19 mouse cellular contexts compared by ENCODE assay signal in the genomic region with DNA sequence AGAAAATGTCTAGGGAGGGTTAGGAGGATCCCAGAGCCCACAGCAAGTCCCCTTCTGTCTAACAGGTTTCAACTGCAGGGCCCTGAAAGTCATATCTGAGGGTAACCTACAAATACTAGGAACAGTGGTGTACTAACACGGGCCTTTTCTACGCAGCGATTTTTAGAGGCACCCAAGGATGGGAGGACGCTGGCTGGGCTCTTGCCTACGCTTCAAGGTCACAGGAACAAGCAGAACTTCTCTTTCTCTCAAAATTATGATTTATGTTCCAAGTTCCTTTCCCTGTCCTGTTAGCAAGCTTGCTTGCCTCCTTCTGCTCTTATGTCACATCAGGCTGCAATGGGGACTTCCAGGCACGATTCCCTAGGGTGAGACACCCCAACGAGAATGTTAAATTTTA.
DNase-seq lines count a peak whose midpoint lies in the region; ATAC-seq and TF ChIP-seq lines count a peak whose summit lies in the region.
"Had no signal": no experiment of that assay in that cellular context is flagged by ENCODE, and none has a peak within 500 bp of the region (broad histone marks: within the 10 kb centered on the region; RNA-seq: fewer than 3 reads in every experiment).

No protein-coding gene starts in this region.

- H3K4me2 ChIP-seq in heart, postnatal 0 days (ENCODE audit: low read depth, low read length) = no peak overlapping the region
- peak overlapping the region; percentile 59 for H3K4me2 ChIP-seq in liver, postnatal 0 days (ENCODE audit: low read depth, low read length)
- H3K4me2 ChIP-seq in intestine, postnatal 0 days (replicated peaks; ENCODE audit: low read depth) = no peak overlapping the region
- H3K4me2 ChIP-seq: heart, embryonic 15.5 days; hindbrain, embryonic 14.5 days; limb, embryonic 12.5 days had no signal

- no peak overlapping the region for H3K4me3 ChIP-seq in heart, postnatal 0 days (ENCODE audit: low read depth, low read length)
- H3K4me3 ChIP-seq in heart, embryonic 10.5 days = no peak overlapping the region
- no peak overlapping the region for H3K4me3 ChIP-seq in bone marrow, adult 2 months (replicated peaks; ENCODE audit: control insufficient read depth, low read depth, low read length)
- H3K4me3 ChIP-seq in liver, postnatal 0 days (ENCODE audit: low read depth, low read length) = no peak overlapping the region
- H3K4me3 ChIP-seq in intestine, postnatal 0 days (ENCODE audit: low read depth, low read length) = no peak overlapping the region
- H3K4me3 ChIP-seq: forebrain, embryonic 10.5 days; heart, embryonic 15.5 days; limb, embryonic 12.5 days had no signal

- H3K9ac ChIP-seq in heart, postnatal 0 days (replicated peaks; ENCODE audit: low read depth, low read length) = no peak overlapping the region
- H3K9ac ChIP-seq in liver, postnatal 0 days (replicated peaks) = no peak overlapping the region; the same call in 1 of the 2 replicates
- H3K9ac ChIP-seq in intestine, postnatal 0 days (ENCODE audit: low read depth, low read length) = no peak overlapping the region
- H3K9ac ChIP-seq: heart, embryonic 15.5 days; hindbrain, embryonic 14.5 days; limb, embryonic 12.5 days; liver, embryonic 14.5 days had no signal

- intact Hi-C loops in left cerebral cortex, postnatal 4 days (cut with DNase I) = no loop called here

- TF ChIP-seq EP300 in heart, postnatal 0 days (IDR thresholded peaks at IDR 0.05; ENCODE audit: low read depth) = no peak
- no peak for TF ChIP-seq EP300 in liver, postnatal 0 days (IDR thresholded peaks at IDR 0.05; ENCODE audit: low read depth)

- DNase-seq in heart, postnatal 0 days (ENCODE audit: low spot score) = no peak
- DNase-seq in heart, embryonic 10.5 days (ENCODE audit: low spot score) = no peak
- DNase-seq in A20 (ENCODE audit: low read depth, low spot score) = peak; percentile 43
- DNase-seq in liver, postnatal 0 days = no peak
- no peak for DNase-seq in left cerebral cortex, postnatal 4 days
- DNase-seq: adrenal gland, postnatal 25 days; cerebellum, adult 18-20 months; cerebellum, postnatal 14 days; heart, postnatal 4 days; kidney, adult 2 months; kidney, postnatal 14 days; midbrain, embryonic 14.5 days had no signal

- no peak for ATAC-seq in heart, postnatal 0 days (ENCODE audit: insufficient read depth, low read depth)
- no peak for ATAC-seq in liver, postnatal 0 days
- no peak for ATAC-seq in intestine, postnatal 0 days

- no peak for TF ChIP-seq CTCF in heart, postnatal 0 days (IDR thresholded peaks at IDR 0.05; ENCODE audit: low read depth)
- TF ChIP-seq CTCF in bone marrow, adult 2 months (IDR thresholded peaks at IDR 0.05; ENCODE audit: control insufficient read depth, insufficient read depth, low read length) = no peak
- TF ChIP-seq CTCF in liver, postnatal 0 days (IDR thresholded peaks at IDR 0.05; ENCODE audit: low read depth) = no peak
- TF ChIP-seq CTCF in intestine, postnatal 0 days (IDR thresholded peaks at IDR 0.05; ENCODE audit: low read depth) = no peak

- H3K9me3 ChIP-seq in heart, postnatal 0 days (replicated peaks; ENCODE audit: control insufficient read depth, low read length) = no peaks in the 10 kb centered on the region
- no peaks in the 10 kb centered on the region for H3K9me3 ChIP-seq in heart, embryonic 10.5 days
- no peaks in the 10 kb centered on the region for H3K9me3 ChIP-seq in liver, postnatal 0 days (ENCODE audit: low read length)
- H3K9me3 ChIP-seq in intestine, postnatal 0 days (ENCODE audit: control insufficient read depth) = no peaks in the 10 kb centered on the region
- H3K9me3 ChIP-seq: forebrain, embryonic 10.5 days; heart, embryonic 15.5 days; limb, embryonic 12.5 days had no signal

- no peaks in the 10 kb centered on the region for H3K27me3 ChIP-seq in heart, postnatal 0 days (ENCODE audit: control insufficient read depth, insufficient read depth, low read length)
- H3K27me3 ChIP-seq in heart, embryonic 10.5 days (ENCODE audit: insufficient read depth, poor library complexity, severe bottlenecking) = no peaks in the 10 kb centered on the region
- no peaks in the 10 kb centered on the region for H3K27me3 ChIP-seq in liver, postnatal 0 days (ENCODE audit: insufficient read depth, low read length)
- H3K27me3 ChIP-seq in intestine, postnatal 0 days (replicated peaks; ENCODE audit: control insufficient read depth, insufficient read depth, low read length) = no peaks in the 10 kb centered on the region
- H3K27me3 ChIP-seq: heart, embryonic 15.5 days; limb, embryonic 12.5 days had no signal

- H3K27ac ChIP-seq in heart, postnatal 0 days (ENCODE audit: low read depth) = peak overlapping the region; percentile 17; the same call in 1 of the 2 replicates
- no peak overlapping the region for H3K27ac ChIP-seq in heart, embryonic 10.5 days
- H3K27ac ChIP-seq in bone marrow, adult 2 months (ENCODE audit: control insufficient read depth, insufficient read depth, low read depth, low read length, poor library complexity) = peak overlapping the region; percentile 87; the same call in 1 of the 2 replicates
- peak overlapping the region; percentile 87 for H3K27ac ChIP-seq in liver, postnatal 0 days (ENCODE audit: low read depth)
- H3K27ac ChIP-seq in intestine, postnatal 0 days (ENCODE audit: low read depth, low read length) = no peak overlapping the region
- H3K27ac ChIP-seq: forebrain, embryonic 10.5 days; hindbrain, embryonic 14.5 days; limb, embryonic 12.5 days; liver, embryonic 14.5 days had no signal

- H3K36me3 ChIP-seq in heart, postnatal 0 days (replicated peaks; ENCODE audit: control insufficient read depth, insufficient read depth, low read length) = peaks cover 7% of the 10 kb centered on the region; the same call in 1 of the 2 replicates
- peaks cover 10% of the 10 kb centered on the region for H3K36me3 ChIP-seq in heart, embryonic 10.5 days
- no peaks in the 10 kb centered on the region for H3K36me3 ChIP-seq in liver, postnatal 0 days (replicated peaks; ENCODE audit: insufficient read depth, low read length)
- peaks cover 4% of the 10 kb centered on the region; the same call in 1 of the 2 replicates for H3K36me3 ChIP-seq in intestine, postnatal 0 days (ENCODE audit: control insufficient read depth, insufficient read depth)
- H3K36me3 ChIP-seq: heart, embryonic 15.5 days had no signal

- TF ChIP-seq POLR2A in bone marrow, adult 2 months (IDR thresholded peaks at IDR 0.05; ENCODE audit: borderline replicate concordance, control insufficient read depth, low read depth, low read length) = no peak

- H3K4me1 ChIP-seq in heart, postnatal 0 days (ENCODE audit: control insufficient read depth, insufficient read depth) = no peaks in the 10 kb centered on the region
- H3K4me1 ChIP-seq in heart, embryonic 10.5 days = peaks cover 58% of the 10 kb centered on the region
- H3K4me1 ChIP-seq in bone marrow, adult 2 months (ENCODE audit: control insufficient read depth, insufficient read depth, low read length) = peaks cover 2% of the 10 kb centered on the region; the same call in 1 of the 2 replicates
- peaks cover 24% of the 10 kb centered on the region for H3K4me1 ChIP-seq in liver, postnatal 0 days (ENCODE audit: insufficient read depth)
- no peaks in the 10 kb centered on the region; the same call in none of the 2 replicates for H3K4me1 ChIP-seq in intestine, postnatal 0 days (replicated peaks; ENCODE audit: control insufficient read depth, insufficient read depth, low read length)

- WGBS in heart, postnatal 0 days = 85% methylated on average over 7 of the region's 7 CpGs
- WGBS in heart, embryonic 10.5 days = 87% methylated on average over 7 of the region's 7 CpGs
- WGBS in bone marrow, adult 2 months = 8% methylated on average over 7 of the region's 7 CpGs
- 35% methylated on average over 7 of the region's 7 CpGs for WGBS in liver, postnatal 0 days (ENCODE audit: insufficient replicate concordance)
- WGBS in intestine, postnatal 0 days = 85% methylated on average over 7 of the region's 7 CpGs

Comparison
In these comparisons a context has a peak if more than half of its experiments do, and no peak if none do; other contexts are left out.
1. H3K27ac ChIP-seq: peak in heart, postnatal 0 days (single experiment), bone marrow, adult 2 months (single experiment) and liver, postnatal 0 days (single experiment); none in heart, embryonic 10.5 days (single experiment) and intestine, postnatal 0 days (single experiment).